ENCODE assay signal across 8 mouse cellular contexts in the genomic region with DNA sequence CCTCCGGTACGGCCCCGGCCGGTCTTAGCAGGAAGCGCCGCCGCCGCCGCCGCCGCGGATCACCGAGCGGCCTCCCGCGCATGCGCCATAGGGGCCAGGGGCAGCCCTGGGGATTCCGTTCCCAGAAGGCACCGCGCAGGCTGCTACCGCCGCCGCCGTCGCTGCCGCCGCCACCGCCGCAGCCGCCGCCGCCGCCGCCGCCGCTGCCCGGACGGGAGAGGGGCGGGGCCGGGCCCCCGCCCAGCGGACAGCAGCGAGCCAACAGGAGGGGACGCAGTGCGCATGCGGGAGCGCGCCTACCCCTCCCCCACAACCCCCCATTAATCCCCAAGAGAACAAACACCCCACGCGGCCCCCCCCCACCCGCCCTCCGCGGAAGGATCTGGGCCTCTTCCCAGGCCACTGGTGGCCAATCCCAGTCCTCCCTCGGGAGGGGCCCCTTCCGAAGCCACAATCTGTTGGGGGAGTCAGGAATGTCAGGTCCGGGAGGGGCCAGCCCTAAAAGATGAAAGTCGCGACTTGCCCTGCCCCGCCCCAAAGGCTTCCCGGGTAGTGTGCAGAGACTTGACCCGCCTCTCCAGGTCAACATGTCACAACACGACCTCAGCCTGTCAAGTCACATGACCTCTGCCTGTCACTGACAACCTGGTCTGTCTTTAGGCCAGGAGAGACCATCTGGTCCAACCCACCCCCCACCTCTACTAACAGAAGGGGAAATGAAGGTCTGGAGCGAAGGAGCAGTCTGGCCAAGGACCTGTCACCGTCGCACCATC. TPM values are rescaled to one million over a fixed set of nuclear protein-coding genes. Genes with fewer than 3 reads are reported as not detected.
DNase-seq lines count a peak whose midpoint lies in the region; ATAC-seq and TF ChIP-seq lines count a peak whose summit lies in the region.

Gene Mbd6 (minus strand): TSS at position 219 of the 773 bp plus-strand sequence.

- peak within 1 kb of the TSS; percentile 97 for H3K27ac ChIP-seq in ES-Bruce4 (ENCODE audit: insufficient read depth, low read length)
- peak within 1 kb of the TSS; percentile 97 for H3K27ac ChIP-seq in forebrain, embryonic 14.5 days (ENCODE audit: low read depth, low read length)
- peak within 1 kb of the TSS; percentile 99 for H3K27ac ChIP-seq in lung, embryonic 14.5 days (ENCODE audit: low read depth)
- H3K27ac ChIP-seq in olfactory bulb, adult 2 months (ENCODE audit: insufficient read depth, low read depth, low read length): peak within 1 kb of the TSS; percentile 99
- peak within 1 kb of the TSS; percentile 94 for H3K27ac ChIP-seq in thymus, adult 2 months (ENCODE audit: control insufficient read depth, insufficient read depth, low read length)

- TF ChIP-seq POLR2A in ES-Bruce4 (IDR thresholded peaks at IDR 0.05; ENCODE audit: insufficient read depth, low read length): no peak
- peak; percentile 26 for TF ChIP-seq POLR2A in olfactory bulb, adult 2 months (IDR thresholded peaks at IDR 0.05; ENCODE audit: insufficient read depth, low read depth, low read length)
- TF ChIP-seq POLR2A in thymus, adult 2 months (IDR thresholded peaks at IDR 0.05; ENCODE audit: control insufficient read depth, extremely low read depth, insufficient read depth, low read length, poor library complexity): peak; percentile 59; the same call in 1 of the 2 replicates

- no peak for TF ChIP-seq CTCF in ES-Bruce4 (IDR thresholded peaks at IDR 0.05; ENCODE audit: low read depth, low read length)
- TF ChIP-seq CTCF in lung, embryonic 14.5 days (IDR thresholded peaks at IDR 0.05; ENCODE audit: low read depth): no peak
- no peak for TF ChIP-seq CTCF in olfactory bulb, adult 2 months (IDR thresholded peaks at IDR 0.05; ENCODE audit: insufficient read depth, low read depth, low read length)
- TF ChIP-seq CTCF in thymus, adult 2 months (IDR thresholded peaks at IDR 0.05; ENCODE audit: borderline replicate concordance, control insufficient read depth, extremely low read depth, insufficient read depth, low read length, poor library complexity): no peak

- peak within 1 kb of the TSS; percentile 78 for H3K4me2 ChIP-seq in forebrain, embryonic 14.5 days (ENCODE audit: low read length)
- peak within 1 kb of the TSS; percentile 83 for H3K4me2 ChIP-seq in lung, embryonic 14.5 days

- H3K9me3 ChIP-seq in ES-Bruce4 (replicated peaks; ENCODE audit: control insufficient read depth, insufficient read depth, low read length, poor library complexity, severe bottlenecking): no peaks in the 10 kb centered on the region
- no peaks in the 10 kb centered on the region for H3K9me3 ChIP-seq in forebrain, embryonic 14.5 days (replicated peaks; ENCODE audit: control insufficient read depth, low read length)
- H3K9me3 ChIP-seq in lung, embryonic 14.5 days (ENCODE audit: low read depth, low read length): no peaks in the 10 kb centered on the region

- WGBS in forebrain, embryonic 14.5 days: under 1% methylated on average over 50 of the region's 65 CpGs
- 1% methylated on average over 40 of the region's 65 CpGs for WGBS in lung, embryonic 14.5 days
- WGBS in olfactory bulb, adult 2 months: under 1% methylated on average over 50 of the region's 65 CpGs
- under 1% methylated on average over 59 of the region's 65 CpGs for WGBS in thymus, adult 2 months

- H3K36me3 ChIP-seq in ES-Bruce4 (ENCODE audit: control insufficient read depth, insufficient read depth, low read length, poor library complexity, severe bottlenecking): peaks cover 9% of the 10 kb centered on the region
- peaks cover 48% of the 10 kb centered on the region for H3K36me3 ChIP-seq in forebrain, embryonic 14.5 days (ENCODE audit: control insufficient read depth, insufficient read depth, low read length)
- H3K36me3 ChIP-seq in lung, embryonic 14.5 days (ENCODE audit: insufficient read depth): peaks cover 43% of the 10 kb centered on the region
- peaks cover 25% of the 10 kb centered on the region for H3K36me3 ChIP-seq in thymus, adult 2 months (ENCODE audit: control insufficient read depth, insufficient read depth, low read length)

- no peaks in the 10 kb centered on the region for H3K27me3 ChIP-seq in ES-Bruce4 (ENCODE audit: control insufficient read depth, insufficient read depth, low read length, poor library complexity, severe bottlenecking)
- H3K27me3 ChIP-seq in forebrain, embryonic 14.5 days (replicated peaks; ENCODE audit: control insufficient read depth, insufficient read depth, low read length): no peaks in the 10 kb centered on the region
- H3K27me3 ChIP-seq in lung, embryonic 14.5 days (ENCODE audit: insufficient read depth, low read length): no peaks in the 10 kb centered on the region; the same call in 1 of the 2 replicates
- H3K27me3 ChIP-seq in thymus, adult 2 months (ENCODE audit: control insufficient read depth, insufficient read depth, low read length): no peaks in the 10 kb centered on the region

- intact Hi-C loops in heart, postnatal 14 days (cut with DNase I): no loop called here

- peak within 1 kb of the TSS; percentile 80 for H3K4me3 ChIP-seq in ES-Bruce4 (ENCODE audit: low read depth, low read length)
- H3K4me3 ChIP-seq in forebrain, embryonic 14.5 days (ENCODE audit: low read depth, low read length): peak within 1 kb of the TSS; percentile 52
- peak within 1 kb of the TSS; percentile 65 for H3K4me3 ChIP-seq in lung, embryonic 14.5 days (ENCODE audit: low read depth, low read length)
- H3K4me3 ChIP-seq in olfactory bulb, adult 2 months (ENCODE audit: insufficient read depth, low read depth, low read length): peak within 1 kb of the TSS; percentile 86
- peak within 1 kb of the TSS; percentile 70 for H3K4me3 ChIP-seq in thymus, adult 2 months (ENCODE audit: control insufficient read depth, insufficient read depth, low read length)

- peak; percentile 51 for ATAC-seq in cerebellum, adult (ENCODE audit: insufficient number of reproducible peaks, low FRiP score, low TSS enrichment)
- ATAC-seq in forebrain, embryonic 14.5 days: peak; percentile 44
- ATAC-seq in lung, embryonic 14.5 days (ENCODE audit: insufficient read depth): peak; percentile 18

- peaks cover 11% of the 10 kb centered on the region for H3K4me1 ChIP-seq in ES-Bruce4 (ENCODE audit: control insufficient read depth, insufficient read depth, low read length)
- H3K4me1 ChIP-seq in forebrain, embryonic 14.5 days (ENCODE audit: control insufficient read depth, insufficient read depth, low read length): peaks cover 26% of the 10 kb centered on the region
- peaks cover 30% of the 10 kb centered on the region; the same call in 1 of the 2 replicates for H3K4me1 ChIP-seq in lung, embryonic 14.5 days (ENCODE audit: insufficient read depth)
- H3K4me1 ChIP-seq in olfactory bulb, adult 2 months (ENCODE audit: control insufficient read depth, insufficient read depth, low read length): peaks cover 45% of the 10 kb centered on the region
- peaks cover 25% of the 10 kb centered on the region for H3K4me1 ChIP-seq in thymus, adult 2 months (replicated peaks; ENCODE audit: control insufficient read depth, insufficient read depth, low read length)

- DNase-seq in forebrain, embryonic 14.5 days (ENCODE audit: low spot score): peak; percentile 90
- peak; percentile 93 for DNase-seq in heart, postnatal 14 days
- DNase-seq in layer of hippocampus, adult 18-20 months (ENCODE audit: low spot score in 2 of 2): peak; percentile 76 to 88
- DNase-seq in lung, embryonic 14.5 days: peak; percentile 91
- peak; percentile 89 for DNase-seq in thymus, adult 2 months

- H3K9ac ChIP-seq in ES-Bruce4 (ENCODE audit: low read depth, poor library complexity, severe bottlenecking): peak within 1 kb of the TSS; percentile 97
- peak within 1 kb of the TSS; percentile 75 for H3K9ac ChIP-seq in forebrain, embryonic 14.5 days (ENCODE audit: low read length)
- peak within 1 kb of the TSS; percentile 71 for H3K9ac ChIP-seq in lung, embryonic 14.5 days

- TF ChIP-seq EP300 in ES-Bruce4 (IDR thresholded peaks at IDR 0.05; ENCODE audit: insufficient read depth, low read depth, low read length): peak; percentile 86

RNA-seq across cellular contexts. Expression of gene Mbd6, which starts in this region (rescaled TPM):
- 26.2 and 26.7 TPM in 2 replicates for polyA plus RNA-seq in ES-Bruce4 (2011; ENCODE audit: insufficient read depth, insufficient read length, low read depth, missing spikeins)
- polyA plus RNA-seq in forebrain, embryonic 14.5 days (2014; fragmentation: Nextera tagmentation; extraction: Ambion mirVana): 8.4 and 11.2 TPM in 2 replicates
- 10 to 100 TPM; 29.9 to 32.0 TPM for total RNA-seq in heart, postnatal 14 days (2021)
- 10 to 100 TPM; 48.1 to 53.2 TPM for total RNA-seq in layer of hippocampus, adult 18-20 months (2021)
- polyA plus RNA-seq in lung, embryonic 14.5 days (2014; fragmentation: Nextera tagmentation; extraction: Ambion mirVana): 19.1 and 19.4 TPM in 2 replicates
- polyA plus RNA-seq in olfactory bulb, adult 2 months (2012; ENCODE audit: insufficient read depth, insufficient read length, low replicate concordance, missing spikeins): not detected in 2 replicates
- polyA plus RNA-seq in thymus, adult 2 months (2012; rRNA removed): 124 and 151 TPM in 2 replicates

Comparison
In these comparisons a context has a peak if more than half of its experiments do, and no peak if none do; other contexts are left out.
1. Peak in every context shown above with its lines: DNase-seq, ATAC-seq, H3K4me3 ChIP-seq and H3K27ac ChIP-seq.